Mouse (Mus musculus) intestine, embryonic 14.5 days (tissue): ENCODE results near the gene Retn. TPM values are rescaled to one million over a fixed set of nuclear protein-coding genes. Genes with fewer than 3 reads are reported as not detected.

Experiments used
- ATAC-seq: fragments of 200-750 bp; cut with Nextera tagmentation; replicated peaks from 2 replicates; pipeline ENCODE4 v1.8.0; 2017; ENCODE audit warnings: low read depth, moderate number of reproducible peaks, moderate TSS enrichment, moderate library complexity; ENCODE audit not compliant: low FRiP score, low TSS enrichment
- DNase-seq: peaks from one replicate; pipeline ENCODE4 v3.0.0-alpha.2; 2018; ENCODE audit warnings: low spot score
- H3K27ac ChIP-seq: fragments of 300-500 bp; sonication (generic); 2 replicates; pipeline ENCODE4 v1.5.1; 2014; ENCODE audit warnings: low read depth, mild to moderate bottlenecking, control low read depth
- H3K27me3 ChIP-seq: fragments of 300-500 bp; sonication (generic); replicated peaks from 2 replicates; pipeline ENCODE4 v1.6.1; 2014; ENCODE audit warnings: low read length, control low read depth; ENCODE audit not compliant: control insufficient read depth, insufficient read depth
- H3K36me3 ChIP-seq: fragments of 300-500 bp; sonication (generic); 2 replicates; pipeline ENCODE4 v1.6.1; 2014; ENCODE audit warnings: low read length, control low read depth; ENCODE audit not compliant: control insufficient read depth, insufficient read depth
- H3K4me1 ChIP-seq: fragments of 300-500 bp; sonication (generic); replicated peaks from 2 replicates; pipeline ENCODE4 v1.6.1; 2014; ENCODE audit warnings: low read length, control low read depth, mixed read lengths; ENCODE audit not compliant: control insufficient read depth, insufficient read depth
- H3K4me2 ChIP-seq: fragments of 300-500 bp; sonication (generic); 2 replicates; pipeline ENCODE4 v1.6.1; 2014; ENCODE audit warnings: low read length
- H3K4me3 ChIP-seq: fragments of 300-500 bp; sonication (generic); 2 replicates; pipeline ENCODE4 v1.5.1; 2014; ENCODE audit warnings: low read depth, low read length, control low read depth, mixed read lengths
- H3K9ac ChIP-seq: fragments of 300-500 bp; sonication (generic); 2 replicates; pipeline ENCODE4 v1.6.1; 2014; ENCODE audit warnings: mild to moderate bottlenecking, low read length
- H3K9me3 ChIP-seq: fragments of 300-500 bp; sonication (generic); 2 replicates; pipeline ENCODE4 v1.6.1; 2016; ENCODE audit warnings: low read length, control low read depth; ENCODE audit not compliant: control insufficient read depth
- WGBS: fragments of 180-500 bp; shearing (Covaris S2); extraction: QIAGEN DNeasy Blood & Tissue Kit; methylation state at CpG from one replicate; pipeline ENCODE4 v1.1.7; 2014; 5-methylcytosine and 5-hydroxymethylcytosine counted together
- polyA plus RNA-seq: library from polyadenylated mRNA; unstranded; fragments of >200 nt; fragmentation: Nextera tagmentation; extraction: Ambion mirVana; gene quantifications from 2 replicates; pipeline ENCODE4 v1.2.1, GENCODE M21; 2014

Gene Retn
- 0.22 TPM in 1 of 2 replicates, not detected in the other for polyA plus RNA-seq

DNA sequence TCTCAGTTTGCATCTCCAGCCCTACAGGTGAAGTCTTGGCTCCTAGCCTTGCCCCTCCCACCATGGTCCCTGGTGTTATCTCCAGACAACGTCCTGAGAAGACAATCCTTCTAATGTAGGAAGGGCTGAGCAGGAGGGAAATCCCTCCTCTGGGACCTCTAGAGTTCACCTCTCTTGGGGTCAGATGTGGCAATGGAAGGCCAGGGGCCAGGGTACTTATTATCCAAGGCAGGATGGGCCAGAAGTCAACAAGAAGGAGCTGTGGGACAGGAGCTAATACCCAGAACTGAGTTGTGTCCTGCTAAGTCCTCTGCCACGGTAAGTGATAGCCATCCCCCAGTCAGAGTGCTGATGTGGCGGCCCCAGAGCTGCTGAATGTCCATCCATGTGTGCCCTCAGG lies at the start of gene Retn:
Gene Retn, plus strand, starts transcription at position 245 of the 400 bp plus-strand sequence.
- no peak within 1 kb of the TSS for H3K9ac ChIP-seq
- no peaks in the 10 kb centered on the region for H3K9me3 ChIP-seq
- H3K36me3 ChIP-seq: no peaks in the 10 kb centered on the region
- H3K4me2 ChIP-seq: no peak within 1 kb of the TSS
- H3K4me1 ChIP-seq: no peaks in the 10 kb centered on the region
- H3K27me3 ChIP-seq: no peaks in the 10 kb centered on the region
- 63% methylated on average over 3 of the region's 3 CpGs for WGBS
- no peak for DNase-seq
- ATAC-seq: no peak
- H3K27ac ChIP-seq: no peak within 1 kb of the TSS
- H3K4me3 ChIP-seq: no peak within 1 kb of the TSS

DNA sequence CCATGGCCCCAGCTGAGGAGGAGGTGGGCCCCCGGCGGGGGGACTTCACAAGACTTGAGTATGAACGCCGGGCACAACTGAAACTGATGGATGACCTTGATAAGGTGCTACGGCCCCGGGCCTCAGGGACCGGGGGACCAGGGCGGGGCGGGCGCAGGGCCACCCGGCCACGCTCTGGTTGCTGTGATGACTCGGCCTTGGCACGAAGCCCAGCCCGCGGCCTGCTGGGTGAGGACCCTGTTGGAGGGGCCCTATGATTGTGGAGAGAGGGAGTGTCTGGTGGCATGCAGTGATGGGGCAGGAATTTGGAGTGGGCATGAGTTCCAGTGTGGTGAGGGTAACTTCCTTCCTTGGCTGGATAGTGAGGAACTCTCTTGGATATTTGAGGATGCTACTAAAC lies 49.0 kb upstream of the Retn start:
- no peak overlapping the region for H3K9ac ChIP-seq
- H3K4me1 ChIP-seq: no peaks in the 10 kb centered on the region
- 78% methylated on average over 16 of the region's 16 CpGs for WGBS
- no peak overlapping the region for H3K4me2 ChIP-seq
- peaks cover 49% of the 10 kb centered on the region for H3K36me3 ChIP-seq
- ATAC-seq (no peak), DNase-seq (no peak)
- no peaks in the 10 kb centered on the region for H3K27me3 ChIP-seq
- H3K9me3 ChIP-seq: no peaks in the 10 kb centered on the region
- H3K27ac ChIP-seq: no peak overlapping the region
- no peak overlapping the region for H3K4me3 ChIP-seq

DNA sequence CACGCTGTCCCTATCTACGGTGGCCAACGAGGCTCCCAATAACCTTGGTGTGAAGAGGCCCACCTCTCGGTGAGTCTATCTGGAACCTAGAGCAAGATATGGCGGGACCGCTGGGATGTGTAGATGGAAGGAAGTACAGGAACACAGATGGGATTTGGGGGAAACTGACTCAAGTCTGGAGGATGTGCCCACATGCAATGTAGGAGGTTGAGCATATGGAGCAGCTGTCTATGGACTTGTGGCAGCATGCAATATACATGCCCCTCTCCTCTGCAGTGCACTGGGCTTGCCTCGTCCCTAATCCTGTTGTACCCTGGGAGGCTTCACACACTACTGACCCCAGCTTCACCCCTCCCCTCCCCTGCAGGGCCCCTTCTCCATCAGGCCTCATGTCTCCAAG lies 47.7 kb upstream of the Retn start:
- WGBS: 93% methylated on average over 7 of the region's 7 CpGs
- no peak for ATAC-seq

DNA sequence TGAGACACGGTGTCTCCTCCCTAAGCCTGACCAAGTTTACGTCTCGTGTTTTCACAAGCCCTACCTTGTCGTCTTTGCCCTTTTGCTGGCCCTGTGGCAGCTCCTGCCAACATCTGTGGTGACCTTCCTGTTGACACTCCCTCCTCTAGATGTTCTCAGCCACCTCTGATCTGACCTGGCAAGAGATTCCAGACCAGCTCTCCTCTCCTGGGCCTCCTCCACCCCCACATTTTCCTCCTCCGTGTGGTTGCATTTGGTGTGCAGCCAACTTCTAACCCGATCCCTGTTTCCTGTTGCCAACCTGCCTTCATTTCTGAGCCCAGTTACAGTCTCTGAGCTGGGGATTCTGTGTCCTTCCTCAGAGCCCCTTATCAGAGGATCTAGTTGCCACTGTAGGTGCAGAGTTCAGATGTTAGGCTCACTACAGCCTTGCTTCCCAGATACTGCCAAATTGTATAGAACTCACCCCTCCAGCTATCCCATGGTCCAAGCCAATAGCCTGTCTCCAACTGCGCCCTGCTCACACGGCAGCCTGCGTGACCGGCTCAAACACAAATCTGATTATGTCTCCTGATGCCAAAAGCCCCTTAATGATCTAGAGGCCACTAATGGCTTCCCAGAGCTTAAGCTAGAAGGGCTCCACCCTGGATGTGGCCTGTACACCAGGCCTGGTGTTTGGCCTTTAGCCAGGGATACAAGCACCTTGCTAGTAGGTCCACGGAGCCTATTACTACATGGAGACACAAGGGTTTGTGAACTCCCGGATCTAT lies 46.3 kb upstream of the Retn start:
- H3K9ac ChIP-seq: no peak overlapping the region
- H3K27me3 ChIP-seq: no peaks in the 10 kb centered on the region
- H3K27ac ChIP-seq: no peak overlapping the region
- H3K36me3 ChIP-seq: peaks cover 71% of the 10 kb centered on the region
- no peak overlapping the region for H3K4me2 ChIP-seq
- no peak for ATAC-seq
- H3K4me1 ChIP-seq: no peaks in the 10 kb centered on the region
- no peak overlapping the region for H3K4me3 ChIP-seq
- no peaks in the 10 kb centered on the region for H3K9me3 ChIP-seq
- WGBS: 78% methylated on average over 12 of the region's 12 CpGs
- no peak for DNase-seq

More for the DNA sequence above, 47.7 kb upstream of the Retn start:
- H3K27ac ChIP-seq: no peak overlapping the region
- no peak overlapping the region for H3K4me2 ChIP-seq
- no peaks in the 10 kb centered on the region for H3K27me3 ChIP-seq
- no peaks in the 10 kb centered on the region for H3K9me3 ChIP-seq
- H3K36me3 ChIP-seq: peaks cover 62% of the 10 kb centered on the region
- no peak for DNase-seq
- no peaks in the 10 kb centered on the region for H3K4me1 ChIP-seq
- H3K4me3 ChIP-seq: no peak overlapping the region
- no peak overlapping the region for H3K9ac ChIP-seq

DNA sequence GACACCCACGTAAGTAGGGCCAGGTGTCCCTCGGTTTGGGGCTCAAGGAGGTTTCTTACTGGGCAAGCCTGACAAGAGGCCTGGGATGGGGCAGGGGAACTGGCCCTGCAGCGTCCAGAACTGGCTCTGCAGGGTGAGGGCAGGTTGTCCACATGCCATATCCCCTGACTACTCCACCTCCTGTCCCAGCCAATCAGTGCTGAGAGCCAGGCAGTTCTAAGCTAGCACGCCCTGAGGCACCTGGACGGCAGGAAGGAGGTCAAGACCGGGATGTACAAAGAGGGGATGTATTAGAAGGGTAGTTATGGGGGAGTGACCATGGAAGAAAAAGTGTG lies 45.8 kb upstream of the Retn start:
- 76% methylated on average over 6 of the region's 6 CpGs for WGBS
- H3K4me1 ChIP-seq: no peaks in the 10 kb centered on the region
- no peak overlapping the region for H3K9ac ChIP-seq
- no peak overlapping the region for H3K4me2 ChIP-seq
- DNase-seq: no peak
- H3K4me3 ChIP-seq: no peak overlapping the region
- no peak overlapping the region for H3K27ac ChIP-seq
- H3K9me3 ChIP-seq: no peaks in the 10 kb centered on the region
- peaks cover 75% of the 10 kb centered on the region for H3K36me3 ChIP-seq
- H3K27me3 ChIP-seq: no peaks in the 10 kb centered on the region
- no peak for ATAC-seq

GRCm38 (mm10) chr8:3621199-3621970 lies 34.2 kb upstream of the Retn start, which contains the start of the genes Xab2 and Pet100:
Gene Xab2 (minus strand): TSS chr8:3621316.
Gene Pet100 (plus strand): TSS chr8:3621548.
- peak within 1 kb of the TSS; percentile 70 for H3K4me2 ChIP-seq
- H3K27ac ChIP-seq: no peak within 1 kb of the TSS
- H3K9ac ChIP-seq: peak within 1 kb of the TSS; percentile 81
- no peaks in the 10 kb centered on the region for H3K9me3 ChIP-seq
- H3K4me1 ChIP-seq: peaks cover 7% of the 10 kb centered on the region; the same call in 1 of the 2 replicates
- H3K36me3 ChIP-seq: peaks cover 19% of the 10 kb centered on the region
- H3K27me3 ChIP-seq: no peaks in the 10 kb centered on the region
- DNase-seq (peak; percentile 100), ATAC-seq (peak; percentile 99)
- WGBS: under 1% methylated on average over 37 of the region's 37 CpGs
- peak within 1 kb of the TSS; percentile 94 for H3K4me3 ChIP-seq

DNA sequence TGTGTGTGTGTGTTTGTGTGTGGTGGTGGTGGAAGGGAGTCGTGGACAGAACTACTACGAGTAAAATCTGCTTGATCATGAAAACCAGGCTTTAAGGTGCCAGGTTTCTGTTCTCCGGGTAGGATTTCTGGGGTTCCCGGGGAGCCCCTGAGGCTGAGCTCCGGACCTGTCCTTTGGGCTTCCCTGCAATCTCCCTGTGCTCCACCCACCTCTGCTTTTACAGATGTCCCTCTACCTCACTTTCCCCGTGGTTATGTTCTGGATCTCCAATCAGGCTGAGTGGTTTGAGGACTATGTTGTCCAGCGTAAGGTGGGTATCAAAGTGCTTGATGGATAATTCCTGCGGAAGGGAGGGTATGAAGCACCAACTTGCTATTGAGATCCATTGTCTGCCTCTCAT lies 33.5 kb upstream of the Retn start:
- Histone ChIP-seq H3K4me2 (peak overlapping the region; percentile 64), H3K4me1 (peaks cover 7% of the 10 kb centered on the region; the same call in 1 of the 2 replicates), H3K9me3 (no peaks in the 10 kb centered on the region), H3K27ac (no peak overlapping the region), H3K4me3 (peak overlapping the region; percentile 94), H3K9ac (peak overlapping the region; percentile 61; the same call in 1 of the 2 replicates), H3K36me3 (peaks cover 14% of the 10 kb centered on the region), H3K27me3 (no peaks in the 10 kb centered on the region)
- DNase-seq (no peak), ATAC-seq (no peak)
- 67% methylated on average over 8 of the region's 8 CpGs for WGBS

GRCm38 (mm10) chr8:3625445-3625844 lies 30.1 kb upstream of the Retn start, which contains the start of gene Pcp2:
Gene Pcp2 (minus strand): TSS chr8:3625545.
- no peaks in the 10 kb centered on the region for H3K36me3 ChIP-seq
- no peak for ATAC-seq
- no peak within 1 kb of the TSS for H3K4me2 ChIP-seq
- DNase-seq: no peak
- H3K4me1 ChIP-seq: 0 out of 2 replicates have a peak, but pooled peaks cover 4% of the 10 kb centered on the region
- H3K9me3 ChIP-seq: no peaks in the 10 kb centered on the region
- no peak within 1 kb of the TSS for H3K27ac ChIP-seq
- WGBS: 79% methylated on average over 1 of the region's 1 CpGs
- H3K9ac ChIP-seq: no peak within 1 kb of the TSS
- H3K27me3 ChIP-seq: peaks cover 11% of the 10 kb centered on the region; the same call in 1 of the 2 replicates
- no peak within 1 kb of the TSS for H3K4me3 ChIP-seq
